Mouse (Mus musculus) stomach, embryonic 16.5 days (tissue): ENCODE data around the gene Ssh3. TPM values are rescaled to one million over a fixed set of nuclear protein-coding genes. Genes with fewer than 3 reads are reported as not detected.

Experiments
- microRNA-seq: library from miRNA; unstranded; fragments of <30 nt; microRNA quantifications from one replicate; pipeline ENCODE4, GENCODE M21; 2016
- polyA plus RNA-seq: library from polyadenylated mRNA; unstranded; fragments of >200 nt; fragmentation: Nextera tagmentation; extraction: Ambion mirVana; gene quantifications from 2 replicates; pipeline ENCODE4 v1.2.1, GENCODE M21; 2015

Gene Ssh3
- polyA plus RNA-seq, 1 experiment from 2014 or later, result 44.5 TPM

Small RNA genes within 50 kb of the gene (microRNA-seq; reads per million reads assigned to microRNA genes)
- gene Gm26115 (not detected), gene Mir6985 (0.66 reads per million)

Other genes with a start within 250 kb of the Ssh3 start
- gene Gstp1, start 231.2 kb downstream of the Ssh3 start, polyA plus RNA-seq, result 793 and 833 TPM in 2 replicates
- 24.2 and 28.7 TPM in 2 replicates for gene Gstp2, start 223.2 kb downstream of the Ssh3 start, polyA plus RNA-seq
- 5.3 and 6.1 TPM in 2 replicates for gene Gstp3, start 209.6 kb downstream of the Ssh3 start, polyA plus RNA-seq
- 2.9 and 4.2 TPM in 2 replicates for gene Cabp2, start 187.6 kb downstream of the Ssh3 start, polyA plus RNA-seq
- 115 and 128 TPM in 2 replicates for gene Cdk2ap2, start 172.0 kb downstream of the Ssh3 start, polyA plus RNA-seq
- gene Pitpnm1, start 169.2 kb downstream of the Ssh3 start, polyA plus RNA-seq, result 13.8 and 14.9 TPM in 2 replicates
- 86.9 and 90.8 TPM in 2 replicates for gene Aip, start 143.3 kb downstream of the Ssh3 start, polyA plus RNA-seq
- gene Gpr152, start 129.4 kb downstream of the Ssh3 start, polyA plus RNA-seq, result not detected in 2 replicates
- gene Cabp4, start 125.1 kb downstream of the Ssh3 start, polyA plus RNA-seq, result 0.12 TPM in 1 of 2 replicates, not detected in the other
- gene Coro1b, start 120.6 kb downstream of the Ssh3 start, polyA plus RNA-seq, result 176 and 182 TPM in 2 replicates
- 5.8 and 6.2 TPM in 2 replicates for gene Ptprcap, start 115.6 kb downstream of the Ssh3 start, polyA plus RNA-seq
- gene Rps6kb2, start 105.8 kb downstream of the Ssh3 start, polyA plus RNA-seq, result 50.2 and 60.4 TPM in 2 replicates
- 1.8 and 3.1 TPM in 2 replicates for gene Carns1, start 93.7 kb downstream of the Ssh3 start, polyA plus RNA-seq
- 3.6 and 3.8 TPM in 2 replicates for gene Tbc1d10c, start 77.9 kb downstream of the Ssh3 start, polyA plus RNA-seq
- gene Ppp1ca, start 77.1 kb downstream of the Ssh3 start, polyA plus RNA-seq, result 727 and 779 TPM in 2 replicates
- gene Rad9a, start 67.5 kb downstream of the Ssh3 start, polyA plus RNA-seq, result 26.2 and 26.7 TPM in 2 replicates
- 5.3 and 6.3 TPM in 2 replicates for gene Clcf1, start 54.9 kb downstream of the Ssh3 start, polyA plus RNA-seq
- gene AC109138.7, start 54.8 kb downstream of the Ssh3 start, polyA plus RNA-seq, result not detected in 2 replicates
- gene Pold4, start 37.3 kb downstream of the Ssh3 start, polyA plus RNA-seq, result 36.3 and 38.0 TPM in 2 replicates
- 10.9 and 11.9 TPM in 2 replicates for gene Ankrd13d, start 14.0 kb upstream of the Ssh3 start, polyA plus RNA-seq
- 18.0 and 20.0 TPM in 2 replicates for gene Grk2, start 37.0 kb upstream of the Ssh3 start, polyA plus RNA-seq
- 35.9 and 37.0 TPM in 2 replicates for gene Kdm2a, start 129.1 kb upstream of the Ssh3 start, polyA plus RNA-seq
- gene Rhod, start 170.3 kb upstream of the Ssh3 start, polyA plus RNA-seq, result 24.3 and 36.4 TPM in 2 replicates
- 0.75 and 0.96 TPM in 2 replicates for gene Syt12, start 208.3 kb upstream of the Ssh3 start, polyA plus RNA-seq
- 1.8 and 2.5 TPM in 2 replicates for gene 2010003K11Rik, start 229.4 kb upstream of the Ssh3 start, polyA plus RNA-seq
- 24.0 and 30.0 TPM in 2 replicates for gene Pcx, start 241.3 kb upstream of the Ssh3 start, polyA plus RNA-seq